Mouse (Mus musculus) limb, embryonic 14.5 days (tissue): ENCODE measurements around the gene Oip5. TPM values are rescaled to one million over a fixed set of nuclear protein-coding genes. Genes with fewer than 3 reads are reported as not detected.

Experiments
- ATAC-seq: fragments of 200-750 bp; cut with Nextera tagmentation; 2 replicates; pipeline ENCODE4 v1.8.0; 2017; ENCODE audit warnings: low read depth, moderate number of reproducible peaks, moderate TSS enrichment; ENCODE audit not compliant: low FRiP score
- DNase-seq: peaks from one replicate; pipeline ENCODE4 v3.0.0-alpha.2; 2015; ENCODE audit warnings: low spot score
- H3K27ac ChIP-seq: fragments of 300-500 bp; sonication (generic); replicated peaks from 2 replicates; pipeline ENCODE4 v1.5.1; 2014; ENCODE audit warnings: low read depth, mild to moderate bottlenecking, low read length, moderate library complexity, mixed read lengths
- H3K27me3 ChIP-seq: fragments of 300-500 bp; sonication (generic); 2 replicates; pipeline ENCODE4 v1.6.1; 2014; ENCODE audit warnings: low read length, mixed read lengths; ENCODE audit not compliant: control insufficient read depth, insufficient read depth
- H3K36me3 ChIP-seq: fragments of 300-500 bp; sonication (generic); 2 replicates; pipeline ENCODE4 v1.6.1; 2014; ENCODE audit warnings: mild to moderate bottlenecking, low read length, moderate library complexity, mixed read lengths; ENCODE audit not compliant: control insufficient read depth, insufficient read depth
- H3K4me1 ChIP-seq: fragments of 300-500 bp; sonication (generic); 2 replicates; pipeline ENCODE4 v1.6.1; 2014; ENCODE audit warnings: antibody characterized with exemption, low read length, mixed read lengths; ENCODE audit not compliant: control insufficient read depth, insufficient read depth
- H3K4me2 ChIP-seq: fragments of 300-500 bp; sonication (generic); replicated peaks from 2 replicates; pipeline ENCODE4 v1.6.1; 2014; ENCODE audit warnings: low read depth, mild to moderate bottlenecking, low read length, moderate library complexity; ENCODE audit not compliant: severe bottlenecking
- H3K4me3 ChIP-seq: fragments of 300-500 bp; sonication (generic); replicated peaks from 2 replicates; pipeline ENCODE4 v1.5.1; 2014; ENCODE audit warnings: low read length
- H3K9ac ChIP-seq: fragments of 300-500 bp; sonication (generic); 2 replicates; pipeline ENCODE4 v1.6.1; 2014; ENCODE audit warnings: mild to moderate bottlenecking, low read depth, low read length, moderate library complexity; ENCODE audit not compliant: severe bottlenecking
- H3K9me3 ChIP-seq: fragments of 300-500 bp; sonication (generic); 2 replicates; pipeline ENCODE4 v1.6.1; 2016; ENCODE audit warnings: low read length; ENCODE audit not compliant: control insufficient read depth
- POLR2A ChIP-seq: fragments of 200-500 bp; IDR thresholded peaks from 2 replicates; pipeline ENCODE4 v1.8.0; 2012; ENCODE audit warnings: inconsistent platforms, mild to moderate bottlenecking, moderate library complexity, borderline replicate concordance; ENCODE audit not compliant: insufficient read depth, insufficient read length; ENCODE audit errors: extremely low read depth
- WGBS: fragments of 180-500 bp; shearing (Covaris S2); extraction: QIAGEN DNeasy Blood & Tissue Kit; methylation state at CpG from one replicate; pipeline ENCODE4 v1.1.7; 2014; 5-methylcytosine and 5-hydroxymethylcytosine counted together
- polyA plus RNA-seq, 2 experiments: library from polyadenylated mRNA; depleted of rRNA in 1 of 2; stranded (reverse) in 1 of 2; unstranded in 1 of 2; fragments of >200 nt; fragmentation: Nextera tagmentation in 1 of 2; extraction: Ambion mirVana in 1 of 2; gene quantifications; 2 replicates each; pipeline versions ENCODE4 v1.2.1 to v1.2.3; 2012 to 2014

Gene Oip5
- polyA plus RNA-seq, 2 experiments, result 16.6 to 19.6 TPM

DNA sequence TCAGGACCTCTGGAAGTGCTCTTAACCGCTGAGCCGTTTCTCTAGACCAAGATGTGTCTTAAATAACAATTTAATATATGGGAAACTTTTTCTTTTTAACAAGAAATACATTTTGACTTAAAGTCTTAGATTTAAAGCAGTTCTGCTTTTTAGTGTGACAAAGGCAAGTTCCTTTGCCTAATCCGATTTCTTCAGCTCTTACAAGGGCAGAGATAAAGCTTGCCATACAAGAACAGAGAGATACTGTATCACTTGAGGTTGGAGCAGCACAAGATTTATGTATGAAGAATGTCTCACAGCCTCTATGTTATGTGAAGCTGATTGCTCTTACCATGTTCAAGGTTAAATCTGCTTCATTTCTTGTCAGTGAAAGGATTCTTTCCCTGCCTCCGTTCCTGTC, 53.0 kb downstream of the Oip5 start:
- no peak for DNase-seq
- Histone ChIP-seq H3K4me1 (no peaks in the 10 kb centered on the region), H3K27me3 (no peaks in the 10 kb centered on the region), H3K27ac (no peak overlapping the region), H3K9ac (no peak overlapping the region), H3K9me3 (no peaks in the 10 kb centered on the region), H3K4me2 (no peak overlapping the region), H3K36me3 (peaks cover 18% of the 10 kb centered on the region), H3K4me3 (no peak overlapping the region)
- no peak for ATAC-seq
- WGBS, result 88% methylated on average over 4 of the region's 4 CpGs
- no peak for TF ChIP-seq POLR2A

DNA sequence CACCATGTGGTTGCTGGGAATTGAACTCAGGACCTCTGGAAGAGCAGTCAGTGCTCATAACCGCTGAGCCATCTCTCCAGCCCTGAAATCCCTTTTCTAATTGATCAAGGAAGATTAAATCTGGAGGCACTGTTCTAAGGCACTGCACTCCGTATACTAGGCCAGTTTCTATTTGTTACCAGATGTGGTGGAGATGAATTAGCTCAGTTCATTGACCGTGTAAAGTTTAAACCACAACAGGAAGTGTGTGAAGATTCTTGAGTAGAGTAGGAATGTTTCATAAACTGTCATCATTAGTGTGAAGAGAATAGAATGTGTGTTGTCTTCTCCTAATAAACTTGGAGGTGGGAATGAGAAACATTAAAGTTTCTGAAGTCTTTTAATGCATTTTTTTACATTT, 56.5 kb downstream of the Oip5 start:
- Histone ChIP-seq H3K9me3 (no peaks in the 10 kb centered on the region), H3K4me2 (no peak overlapping the region), H3K4me1 (no peaks in the 10 kb centered on the region), H3K9ac (no peak overlapping the region), H3K27ac (no peak overlapping the region), H3K36me3 (peaks cover 12% of the 10 kb centered on the region), H3K4me3 (no peak overlapping the region), H3K27me3 (no peaks in the 10 kb centered on the region)
- WGBS, result 84% methylated on average over 3 of the region's 3 CpGs
- no peak for DNase-seq
- ATAC-seq, result no peak
- no peak for TF ChIP-seq POLR2A

Other genes with a start within 250 kb of the Oip5 start
- gene Ino80, start 140.8 kb downstream of the Oip5 start, polyA plus RNA-seq (2012; rRNA removed), result 15.7 and 16.4 TPM in 2 replicates
- 6.3 TPM in 2 replicates for gene Ino80, start 140.8 kb downstream of the Oip5 start, polyA plus RNA-seq (2014; fragmentation: Nextera tagmentation; extraction: Ambion mirVana)
- 0.12 and 0.19 TPM in 2 replicates for gene Exd1, start 70.8 kb downstream of the Oip5 start, polyA plus RNA-seq (2012; rRNA removed)
- gene Exd1, start 70.8 kb downstream of the Oip5 start, polyA plus RNA-seq (2014; fragmentation: Nextera tagmentation; extraction: Ambion mirVana), result 0.12 and 0.39 TPM in 2 replicates
- 53.8 and 61.7 TPM in 2 replicates for gene Chp1, start 70.8 kb downstream of the Oip5 start, polyA plus RNA-seq (2012; rRNA removed)
- 55.6 and 64.4 TPM in 2 replicates for gene Chp1, start 70.8 kb downstream of the Oip5 start, polyA plus RNA-seq (2014; fragmentation: Nextera tagmentation; extraction: Ambion mirVana)
- 24.3 and 37.8 TPM in 2 replicates for gene Nusap1, start 171 bp downstream of the Oip5 start, polyA plus RNA-seq (2012; rRNA removed)
- gene Nusap1, start 171 bp downstream of the Oip5 start, polyA plus RNA-seq (2014; fragmentation: Nextera tagmentation; extraction: Ambion mirVana), result 51.9 and 58.6 TPM in 2 replicates
- 14.6 and 18.8 TPM in 2 replicates for gene Ndufaf1, start 44.4 kb upstream of the Oip5 start, polyA plus RNA-seq (2012; rRNA removed)
- gene Ndufaf1, start 44.4 kb upstream of the Oip5 start, polyA plus RNA-seq (2014; fragmentation: Nextera tagmentation; extraction: Ambion mirVana), result 41.9 and 44.0 TPM in 2 replicates
- gene Rtf1, start 56.6 kb upstream of the Oip5 start, polyA plus RNA-seq (2012; rRNA removed), result 30.0 and 32.3 TPM in 2 replicates
- 33.2 and 33.7 TPM in 2 replicates for gene Rtf1, start 56.6 kb upstream of the Oip5 start, polyA plus RNA-seq (2014; fragmentation: Nextera tagmentation; extraction: Ambion mirVana)
- gene Itpka, start 123.9 kb upstream of the Oip5 start, polyA plus RNA-seq (2012; rRNA removed), result 0.50 and 0.54 TPM in 2 replicates
- gene Itpka, start 123.9 kb upstream of the Oip5 start, polyA plus RNA-seq (2014; fragmentation: Nextera tagmentation; extraction: Ambion mirVana), result 0.28 and 0.52 TPM in 2 replicates
- 0.12 and 0.13 TPM in 2 replicates for gene Ltk, start 142.0 kb upstream of the Oip5 start, polyA plus RNA-seq (2012; rRNA removed)
- gene Ltk, start 142.0 kb upstream of the Oip5 start, polyA plus RNA-seq (2014; fragmentation: Nextera tagmentation; extraction: Ambion mirVana), result 0.10 TPM in 1 of 2 replicates, not detected in the other
- gene Rpap1, start 169.1 kb upstream of the Oip5 start, polyA plus RNA-seq (2012; rRNA removed), result 27.7 and 39.8 TPM in 2 replicates
- 22.5 and 27.0 TPM in 2 replicates for gene Rpap1, start 169.1 kb upstream of the Oip5 start, polyA plus RNA-seq (2014; fragmentation: Nextera tagmentation; extraction: Ambion mirVana)
- gene Tyro3, start 179.3 kb upstream of the Oip5 start, polyA plus RNA-seq (2012; rRNA removed), result 44.2 and 49.9 TPM in 2 replicates
- 28.5 and 31.7 TPM in 2 replicates for gene Tyro3, start 179.3 kb upstream of the Oip5 start, polyA plus RNA-seq (2014; fragmentation: Nextera tagmentation; extraction: Ambion mirVana)